Mouse (Mus musculus): Measurements from ENCODE around the gene Gm45140. TPM values are rescaled to one million over a fixed set of nuclear protein-coding genes. Genes with fewer than 3 reads are reported as not detected.
A peak's percentile ranks its signal among the peaks of the same experiment; 100 is the strongest.

Gene Gm45140
- total and polyA plus RNA-seq, 3 experiments, result 9.9 to 26.2 TPM; not detected in 1

- H3K9me3 ChIP-seq (replicated peaks; ENCODE audit: insufficient read depth, low read length), result no peaks in the 10 kb centered on the region
- H3K4me1 ChIP-seq (ENCODE audit: control insufficient read depth in 1 of 2, insufficient read depth in 2 of 2, low read length in 2 of 2), result peaks cover 21 to 27% of the 10 kb centered on the region in 2 experiments
- no peak overlapping the region for H3K4me3 ChIP-seq (ENCODE audit: control insufficient read depth in 1 of 2, insufficient read depth in 1 of 2, low read depth in 2 of 2, low read length in 2 of 2)
- no peak overlapping the region for H3K9ac ChIP-seq (ENCODE audit: control insufficient read depth, low read depth, low read length, poor library complexity, severe bottlenecking)
- peaks cover 0 to 25% of the 10 kb centered on the region in 2 experiments; a peak in 2 of 4 replicates for H3K36me3 ChIP-seq (ENCODE audit: control insufficient read depth in 1 of 2, insufficient read depth in 2 of 2, low read length in 2 of 2)
- TF ChIP-seq NRF1 (IDR thresholded peaks at IDR 0.05; ENCODE audit: insufficient read depth, low read depth, low read length, poor library complexity, severe bottlenecking) (no peak), MYC (IDR thresholded peaks at IDR 0.05; ENCODE audit: low read depth, low read length) (no peak), USF2 (IDR thresholded peaks at IDR 0.05; ENCODE audit: borderline replicate concordance in 1 of 2, insufficient read depth in 1 of 2, low read depth in 1 of 2, low read length in 2 of 2) (no peak), TCF12 (IDR thresholded peaks at IDR 0.05; ENCODE audit: low read depth, low read length) (no peak), MAX (IDR thresholded peaks at IDR 0.05; ENCODE audit: low read length) (no peak), RAD21 (IDR thresholded peaks at IDR 0.05; ENCODE audit: low read depth, low read length) (no peak), MAZ (IDR thresholded peaks at IDR 0.05; ENCODE audit: low read depth, low read length) (no peak), NELFE (IDR thresholded peaks at IDR 0.05; ENCODE audit: low read depth, low read length) (no peak), E2F4 (IDR thresholded peaks at IDR 0.05; ENCODE audit: borderline replicate concordance, low read depth, low read length) (no peak), HCFC1 (IDR thresholded peaks at IDR 0.05; ENCODE audit: low read depth, low read length) (no peak), RCOR1 (IDR thresholded peaks at IDR 0.05; ENCODE audit: low read depth, low read length) (no peak), POLR2AphosphoS2 (IDR thresholded peaks at IDR 0.05; ENCODE audit: low read length) (no peak)
- no peak for DNase-seq (ENCODE audit: low read depth, low spot score)
- H3K27ac ChIP-seq (ENCODE audit: control insufficient read depth, low read depth, low read length), result no peak overlapping the region
- H3K27me3 ChIP-seq (ENCODE audit: control insufficient read depth in 1 of 2, insufficient read depth in 2 of 2, low read length in 2 of 2), result no peaks in the 10 kb centered on the region
- H3K79me2 ChIP-seq (ENCODE audit: control insufficient read depth, insufficient read depth, low read length, poor library complexity), result no peaks in the 10 kb centered on the region
Measured at GRCm38 (mm10) chr6:87793821-87794510, 41.6 kb downstream of the Gm45140 start.

DNA sequence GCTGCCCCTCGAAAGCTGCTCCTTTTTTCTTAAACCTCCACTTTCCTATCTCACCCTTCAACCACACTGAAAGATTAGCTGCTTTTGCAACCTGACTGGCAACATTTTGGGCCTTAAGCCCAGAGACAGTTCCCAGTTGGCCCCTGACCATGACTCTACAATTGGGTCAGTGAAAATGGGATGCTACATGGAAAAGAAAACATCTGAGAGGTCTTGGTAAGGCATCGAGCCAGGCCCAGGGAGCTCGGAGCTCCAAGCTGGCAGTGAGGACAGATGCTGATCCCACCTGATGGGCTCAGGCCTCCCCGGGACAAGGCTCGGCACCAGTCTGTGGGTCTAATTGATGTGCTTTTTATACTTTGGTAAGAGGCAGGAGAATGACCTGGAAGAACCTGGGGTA lies 43.8 kb downstream of the Gm45140 start:
- Histone ChIP-seq H3K27ac (ENCODE audit: control insufficient read depth, low read depth, low read length) (no peak overlapping the region), H3K9ac (ENCODE audit: control insufficient read depth, low read depth, low read length, poor library complexity, severe bottlenecking) (no peak overlapping the region), H3K4me1 (ENCODE audit: control insufficient read depth in 1 of 2, insufficient read depth in 2 of 2, low read length in 2 of 2) (peaks cover 26 to 40% of the 10 kb centered on the region in 2 experiments), H3K9me3 (replicated peaks; ENCODE audit: insufficient read depth, low read length) (no peaks in the 10 kb centered on the region), H3K4me3 (ENCODE audit: control insufficient read depth in 1 of 2, insufficient read depth in 1 of 2, low read depth in 2 of 2, low read length in 2 of 2) (no peak overlapping the region), H3K79me2 (ENCODE audit: control insufficient read depth, insufficient read depth, low read length, poor library complexity) (no peaks in the 10 kb centered on the region), H3K36me3 (ENCODE audit: control insufficient read depth in 1 of 2, insufficient read depth in 2 of 2, low read length in 2 of 2) (peaks cover 0 to 25% of the 10 kb centered on the region in 2 experiments; a peak in 2 of 4 replicates), H3K27me3 (ENCODE audit: control insufficient read depth in 1 of 2, insufficient read depth in 2 of 2, low read length in 2 of 2) (no peaks in the 10 kb centered on the region)
- no peak for TF ChIP-seq ZC3H11A (IDR thresholded peaks at IDR 0.05; ENCODE audit: low read depth, low read length)
- TF ChIP-seq USF1 (IDR thresholded peaks at IDR 0.05; ENCODE audit: low read depth, low read length), result no peak
- TF ChIP-seq TAL1 (IDR thresholded peaks at IDR 0.05; ENCODE audit: low read length), result no peak
- TF ChIP-seq CTCF (IDR thresholded peaks at IDR 0.05 in 2 of 3, conservative IDR thresholded peaks at IDR 0.05 in 1 of 3; ENCODE audit: control insufficient read depth in 1 of 3, insufficient read depth in 1 of 3, low read depth in 2 of 3, low read length in 3 of 3, poor library complexity in 1 of 3, severe bottlenecking in 1 of 3), result no peak
- TF ChIP-seq MYC (IDR thresholded peaks at IDR 0.05; ENCODE audit: low read depth, low read length), result 0 out of 2 replicates have a peak, but pooled peaks have one; percentile 31
- no peak for TF ChIP-seq ETS1 (IDR thresholded peaks at IDR 0.05; ENCODE audit: low read depth, low read length)
- no peak for TF ChIP-seq MEF2A (IDR thresholded peaks at IDR 0.05; ENCODE audit: extremely low read depth, insufficient replicate concordance, low read depth, low read length, poor library complexity, severe bottlenecking)
- no peak for TF ChIP-seq RCOR1 (IDR thresholded peaks at IDR 0.05; ENCODE audit: low read depth, low read length)
- peak in 1 of 2 experiments; percentile 33; a peak in 1 of 4 replicates for TF ChIP-seq EP300 (IDR thresholded peaks at IDR 0.05; ENCODE audit: low read depth in 1 of 2, low read length in 2 of 2)
- no peak for TF ChIP-seq HCFC1 (IDR thresholded peaks at IDR 0.05; ENCODE audit: low read depth, low read length)
- no peak for TF ChIP-seq ELF1 (IDR thresholded peaks at IDR 0.05; ENCODE audit: low read depth, low read length)
- 0 out of 2 replicates have a peak, but pooled peaks have one; percentile 9 for TF ChIP-seq TCF12 (IDR thresholded peaks at IDR 0.05; ENCODE audit: low read depth, low read length)
- TF ChIP-seq GABPA (IDR thresholded peaks at IDR 0.05; ENCODE audit: low read depth, low read length), result no peak
- TF ChIP-seq POLR2AphosphoS2 (IDR thresholded peaks at IDR 0.05; ENCODE audit: low read length), result no peak
- no peak for TF ChIP-seq RAD21 (IDR thresholded peaks at IDR 0.05; ENCODE audit: low read depth, low read length)
- TF ChIP-seq MAX (IDR thresholded peaks at IDR 0.05; ENCODE audit: low read length), result no peak; the same call in 1 of the 2 replicates
- TF ChIP-seq KAT2A (conservative IDR thresholded peaks at IDR 0.05; ENCODE audit: low read depth, low read length), result no peak
- no peak for TF ChIP-seq MAZ (IDR thresholded peaks at IDR 0.05; ENCODE audit: low read depth, low read length)
- DNase-seq (ENCODE audit: low read depth, low spot score), result no peak
